Mouse (Mus musculus): ENCODE results near the gene Cela1.

The Cela1 gene

GRCm38 (mm10) chr15:100673585-100674391 is 13.9 kb downstream of the Cela1 start:
- in situ Hi-C loops (cut with MboI, MseI), result no loop called here

DNA sequence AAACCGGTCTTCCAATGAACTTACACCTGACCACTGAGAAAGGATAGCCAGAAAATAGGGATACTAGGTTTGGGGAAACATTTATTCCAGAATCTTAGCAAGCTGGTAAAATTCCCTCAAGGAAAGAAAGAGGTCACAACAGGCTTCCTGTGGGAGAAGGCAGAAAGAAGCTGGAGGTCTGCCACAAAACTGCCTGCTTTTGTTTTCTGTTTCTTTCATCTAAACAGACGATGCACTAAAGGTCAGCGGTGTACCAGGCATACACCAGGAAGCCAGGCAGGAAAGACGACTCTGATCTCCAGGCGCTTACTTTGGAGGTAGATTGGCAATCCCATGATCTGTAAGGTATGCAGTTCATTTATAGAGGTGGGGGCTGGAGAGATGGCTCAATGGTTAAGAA is 16.9 kb downstream of the Cela1 start:
- in situ Hi-C loops (cut with MboI, MseI), result no loop called here

DNA sequence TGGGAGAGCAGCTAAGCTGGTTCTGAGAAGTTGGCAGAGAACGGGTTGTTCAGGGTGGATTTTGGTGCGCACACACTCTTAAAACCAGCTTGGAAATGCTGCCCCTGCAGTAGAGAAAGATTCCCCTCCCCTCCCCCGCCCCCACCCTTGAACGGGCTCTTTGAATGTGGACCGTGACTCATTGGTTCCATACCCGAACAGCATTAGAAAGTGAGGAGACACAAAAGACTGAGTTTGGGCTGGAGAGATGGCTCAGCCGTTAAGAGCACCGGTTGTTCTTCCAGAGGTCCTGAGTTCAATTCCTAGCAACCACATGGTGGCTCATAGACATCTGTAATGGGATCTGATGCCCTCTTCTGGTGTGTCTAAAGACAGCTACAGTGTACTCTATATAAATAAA is 17.7 kb downstream of the Cela1 start:
- in situ Hi-C loops (cut with MboI, MseI), result no loop called here

DNA sequence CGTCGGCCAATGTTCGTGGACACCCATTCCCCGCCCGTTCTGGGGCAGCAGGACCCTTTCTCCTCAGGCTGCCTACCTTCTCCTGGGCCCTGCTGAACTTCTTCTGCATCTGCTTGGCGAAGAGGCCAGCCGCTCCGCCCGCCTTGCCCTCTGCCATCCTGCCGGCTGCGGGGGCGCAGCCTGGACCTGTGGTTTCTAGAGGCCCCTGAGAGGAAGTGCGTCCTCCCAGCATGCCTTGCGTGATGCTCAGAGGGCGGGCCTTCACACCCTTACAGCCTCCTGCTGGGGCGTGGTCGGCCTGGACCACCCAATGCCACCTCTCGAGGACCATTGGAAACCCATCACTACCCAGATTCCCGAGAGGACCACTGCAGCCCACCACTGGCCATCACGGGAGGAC is 18.4 kb downstream of the Cela1 start, which contains the start of gene Bin2:
Bin2 (minus strand) TSS at position 217 of the 400 bp plus-strand sequence.
- in situ Hi-C loops (cut with MboI, MseI), result no loop called here

DNA sequence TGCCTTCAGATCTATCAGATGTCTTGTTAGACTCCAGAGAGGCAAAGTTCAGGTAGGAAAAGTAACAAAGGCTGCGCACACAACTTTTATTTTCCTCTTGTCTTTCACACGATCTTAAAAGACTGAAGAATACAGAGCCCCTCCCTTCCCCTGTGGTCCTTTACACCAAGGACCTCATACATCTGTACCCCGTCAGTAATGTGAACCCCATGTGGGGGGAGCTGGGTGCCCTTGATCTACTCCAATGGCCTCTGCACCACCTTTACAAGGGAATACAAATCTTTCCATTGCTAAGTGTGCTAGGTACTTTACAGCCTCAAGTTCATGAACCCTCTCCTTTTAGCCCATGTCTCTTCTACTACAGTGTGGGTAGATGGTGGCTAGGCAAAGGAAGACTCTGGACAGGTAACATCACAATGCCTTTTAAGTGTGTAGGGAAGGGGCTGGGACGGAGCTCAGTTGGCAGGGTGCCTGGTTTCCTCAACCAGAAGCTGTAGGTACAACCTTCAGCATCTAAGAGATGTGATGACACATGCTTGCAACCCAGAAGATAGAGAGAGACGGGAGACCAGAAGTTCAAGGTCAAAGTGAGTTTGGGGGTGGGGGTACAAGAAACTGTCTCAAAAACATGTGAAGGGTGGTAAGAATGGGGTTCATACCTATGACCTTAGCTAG is 19.7 kb downstream of the Cela1 start:
- in situ Hi-C loops (cut with MboI, MseI), result no loop called here

DNA sequence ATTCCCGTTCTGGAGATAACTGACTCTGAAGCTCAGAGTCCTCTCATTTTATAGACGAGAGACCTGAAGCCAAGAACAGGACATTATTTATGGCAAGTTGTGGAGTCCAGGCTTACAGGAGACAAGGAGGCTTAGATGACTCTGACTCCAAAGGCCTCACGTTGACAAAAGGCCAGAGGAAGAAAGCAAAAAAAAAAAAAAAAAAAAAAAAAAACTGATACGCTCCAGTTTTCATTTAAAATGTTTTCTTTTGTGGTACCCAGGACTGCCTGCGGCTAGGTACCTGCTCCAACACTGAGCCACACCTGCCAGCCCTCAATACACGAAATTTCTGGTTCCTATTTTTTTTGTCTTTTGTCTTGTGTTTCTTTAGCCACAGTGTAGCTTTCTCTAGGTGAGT is 20.3 kb downstream of the Cela1 start:
- in situ Hi-C loops (cut with MboI, MseI), result no loop called here

DNA sequence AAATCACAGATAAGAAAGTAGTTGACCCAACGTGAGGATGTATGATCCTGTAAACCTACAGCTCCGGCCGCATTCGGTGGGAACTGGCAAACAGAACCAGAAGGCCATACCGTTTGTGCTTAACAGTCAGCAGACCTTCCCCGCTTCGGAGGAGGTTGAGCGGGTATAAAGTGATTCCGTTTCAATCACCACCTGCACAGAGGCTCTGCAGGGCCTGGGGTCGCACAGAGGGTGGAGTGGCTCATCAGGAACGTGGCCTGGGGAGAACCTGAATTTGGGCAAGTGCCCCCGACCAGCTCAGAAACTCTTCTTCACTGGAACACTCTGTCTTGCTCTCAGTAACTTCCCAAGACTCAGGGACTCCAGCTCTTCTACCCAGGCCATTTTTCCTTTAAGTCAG is 20.9 kb downstream of the Cela1 start:
- in situ Hi-C loops (cut with MboI, MseI), result no loop called here

DNA sequence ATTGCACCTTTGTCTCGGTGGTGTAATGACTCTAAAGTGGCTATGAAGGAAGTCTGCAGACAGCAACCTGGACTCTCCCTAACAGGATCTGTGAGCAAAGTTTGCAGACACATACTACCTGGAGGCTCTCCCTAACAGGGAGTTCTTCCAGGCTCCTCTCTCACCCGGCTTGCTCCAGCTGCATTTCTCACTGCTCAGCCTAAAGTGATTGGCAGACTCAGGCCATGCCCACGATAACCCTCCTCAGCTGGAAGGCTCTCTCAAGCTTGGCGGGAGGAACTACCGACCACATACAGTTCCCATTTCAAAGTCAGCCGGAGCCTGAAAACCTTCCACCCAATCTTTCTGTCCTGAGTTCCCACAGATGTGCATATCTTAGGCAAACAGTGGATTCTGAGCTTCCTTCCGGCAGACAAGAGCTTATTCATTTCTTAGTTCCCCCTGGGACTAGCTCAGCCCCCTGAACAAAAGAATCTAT is 21.5 kb downstream of the Cela1 start:
- in situ Hi-C loops (cut with MboI, MseI), result no loop called here

DNA sequence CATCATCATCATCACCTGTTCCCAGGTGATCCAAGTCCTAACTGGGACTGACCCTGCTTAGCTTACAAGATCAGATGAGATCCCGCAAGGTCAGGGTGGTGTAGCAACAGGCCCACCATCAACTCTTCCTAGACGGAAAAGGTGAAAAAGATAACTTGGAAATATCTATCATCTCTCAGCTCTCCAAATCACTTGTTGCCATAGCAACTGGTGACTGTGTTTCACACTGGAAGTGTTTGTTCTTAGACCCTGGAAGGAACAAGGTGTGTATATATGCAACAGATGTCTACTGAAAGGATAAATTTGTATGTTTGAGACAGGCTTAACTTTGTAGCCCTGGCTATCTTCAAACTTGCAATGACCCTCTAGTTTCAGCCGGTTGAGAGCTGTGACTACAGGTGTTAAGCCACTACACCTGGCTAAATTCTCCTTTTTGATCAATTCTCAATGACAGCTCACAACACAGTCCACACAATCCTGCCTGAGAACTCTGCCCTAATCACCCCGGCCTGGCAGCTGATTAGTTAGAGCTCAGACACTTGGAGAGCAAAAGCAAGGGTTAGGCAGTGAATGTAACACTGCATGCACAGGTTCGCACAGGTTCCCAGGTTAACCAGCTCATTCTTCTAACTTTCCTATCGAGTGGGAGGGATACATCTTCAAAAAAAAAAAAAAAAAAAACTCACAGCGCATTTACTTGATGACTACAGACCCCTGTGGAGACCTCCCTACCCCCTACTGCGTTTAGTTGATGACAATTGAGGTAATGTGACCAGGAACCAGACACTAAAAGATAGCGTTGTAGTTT is 22.1 kb downstream of the Cela1 start:
- in situ Hi-C loops (cut with MboI, MseI), result no loop called here

DNA sequence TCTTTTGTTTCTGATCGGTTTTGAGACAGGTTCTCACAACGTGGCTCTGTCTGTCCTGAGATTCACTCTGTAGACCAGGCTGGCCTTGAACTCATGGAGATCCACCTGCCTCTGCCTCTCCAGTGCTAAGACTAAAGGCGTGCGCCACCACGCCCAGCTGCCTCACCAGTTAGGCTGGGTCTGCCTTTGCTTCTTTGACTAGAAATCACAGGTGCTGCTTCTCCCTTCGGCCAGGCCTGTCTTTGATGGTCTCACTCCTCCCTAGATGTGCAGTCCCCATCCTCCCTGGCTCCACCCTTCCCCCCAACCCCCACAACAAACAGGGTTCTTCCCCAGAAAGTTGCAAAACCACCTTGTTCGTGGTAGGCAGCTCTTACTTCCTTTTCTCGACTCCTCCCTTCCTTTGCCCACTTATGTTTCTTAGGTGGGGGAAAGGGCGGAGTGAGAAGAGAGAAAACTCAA is 22.9 kb downstream of the Cela1 start:
- in situ Hi-C loops (cut with MboI, MseI), result no loop called here

GRCm38 (mm10) chr15:100660805-100661204 is 26.9 kb downstream of the Cela1 start:
- in situ Hi-C loops (cut with MboI, MseI), result no loop called here

DNA sequence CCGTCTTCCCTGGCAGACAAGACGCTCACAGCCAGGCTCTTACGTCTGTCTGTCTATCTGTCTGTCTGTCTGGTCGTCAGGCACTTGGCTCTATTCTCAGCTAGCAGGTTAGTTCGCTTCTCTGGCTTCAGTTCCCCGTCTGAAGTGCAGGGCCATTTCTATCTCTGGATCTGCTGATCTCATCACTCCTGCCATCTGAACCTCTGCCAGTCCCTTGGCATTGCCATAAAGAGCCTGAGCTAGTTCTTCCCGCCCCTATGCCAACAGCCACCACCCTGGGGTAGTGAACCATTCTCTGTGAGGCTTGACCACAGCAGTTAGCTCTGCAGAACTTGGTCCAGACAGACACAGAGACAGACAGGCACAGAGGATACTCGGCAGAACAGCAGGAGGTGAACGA is 27.4 kb downstream of the Cela1 start:
- in situ Hi-C loops (cut with MboI, MseI), result no loop called here

- in situ Hi-C loops (cut with MboI, MseI), result no loop called here
Observed at GRCm38 (mm10) chr15:100655201-100655600, 32.5 kb downstream of the Cela1 start.

- in situ Hi-C loops (cut with MboI, MseI), result no loop called here
Observed at GRCm38 (mm10) chr15:100654271-100654670, 33.5 kb downstream of the Cela1 start.

DNA sequence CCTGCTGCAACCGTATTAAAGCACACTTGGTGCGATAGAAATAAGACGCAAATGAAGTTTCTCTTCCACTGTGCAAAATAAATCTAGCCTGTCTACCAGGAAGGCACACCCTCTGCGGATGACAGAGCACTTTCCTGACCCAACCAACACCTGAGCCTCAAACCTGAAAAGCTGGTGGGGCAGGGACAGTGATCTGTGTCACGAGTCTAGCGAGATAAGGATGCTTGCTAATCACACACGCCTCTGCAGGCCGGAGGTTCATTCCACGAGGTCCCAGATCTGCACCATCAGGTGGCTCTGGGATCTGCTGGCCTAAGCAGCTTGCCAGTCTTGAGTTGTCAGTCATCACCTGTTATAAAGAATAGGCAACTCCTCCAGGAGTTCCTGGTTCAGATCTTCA is 36.1 kb downstream of the Cela1 start:
- in situ Hi-C loops (cut with MboI, MseI), result no loop called here

DNA sequence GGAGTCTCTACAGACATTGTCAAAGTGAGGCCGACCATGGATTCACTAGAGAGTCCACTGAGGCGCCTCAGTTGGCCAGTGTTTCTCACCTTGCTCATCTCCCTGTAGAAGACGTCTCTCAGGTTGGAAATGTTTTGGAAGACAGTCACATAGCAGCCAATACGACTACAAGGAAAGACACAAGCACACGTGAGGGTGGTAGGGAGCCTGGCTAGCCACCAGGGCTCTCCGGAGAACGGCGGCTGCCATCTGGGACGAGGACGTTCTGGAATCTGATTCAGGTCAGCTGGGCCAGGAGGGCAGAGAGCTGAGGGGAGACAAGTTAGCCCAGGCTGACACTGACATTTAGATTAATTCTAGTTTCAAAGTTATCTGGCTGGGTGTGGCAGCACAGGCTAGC is 37.6 kb downstream of the Cela1 start:
- in situ Hi-C loops (cut with MboI, MseI), result no loop called here

GRCm38 (mm10) chr15:100646161-100646560 is 41.6 kb downstream of the Cela1 start:
- in situ Hi-C loops (cut with MboI, MseI), result no loop called here

GRCm38 (mm10) chr15:100642451-100642850 is 45.3 kb downstream of the Cela1 start:
- in situ Hi-C loops (cut with MboI, MseI), result loop anchor here (5.0 kb wide), 1 partner anchor 85 kb away; no protein-coding TSS in a partner anchor

- in situ Hi-C loops (cut with MboI, MseI), result loop anchor here (5.0 kb wide), 1 partner anchor 84 kb away; no protein-coding TSS in a partner anchor
Observed at GRCm38 (mm10) chr15:100641226-100641810, 46.4 kb downstream of the Cela1 start.

DNA sequence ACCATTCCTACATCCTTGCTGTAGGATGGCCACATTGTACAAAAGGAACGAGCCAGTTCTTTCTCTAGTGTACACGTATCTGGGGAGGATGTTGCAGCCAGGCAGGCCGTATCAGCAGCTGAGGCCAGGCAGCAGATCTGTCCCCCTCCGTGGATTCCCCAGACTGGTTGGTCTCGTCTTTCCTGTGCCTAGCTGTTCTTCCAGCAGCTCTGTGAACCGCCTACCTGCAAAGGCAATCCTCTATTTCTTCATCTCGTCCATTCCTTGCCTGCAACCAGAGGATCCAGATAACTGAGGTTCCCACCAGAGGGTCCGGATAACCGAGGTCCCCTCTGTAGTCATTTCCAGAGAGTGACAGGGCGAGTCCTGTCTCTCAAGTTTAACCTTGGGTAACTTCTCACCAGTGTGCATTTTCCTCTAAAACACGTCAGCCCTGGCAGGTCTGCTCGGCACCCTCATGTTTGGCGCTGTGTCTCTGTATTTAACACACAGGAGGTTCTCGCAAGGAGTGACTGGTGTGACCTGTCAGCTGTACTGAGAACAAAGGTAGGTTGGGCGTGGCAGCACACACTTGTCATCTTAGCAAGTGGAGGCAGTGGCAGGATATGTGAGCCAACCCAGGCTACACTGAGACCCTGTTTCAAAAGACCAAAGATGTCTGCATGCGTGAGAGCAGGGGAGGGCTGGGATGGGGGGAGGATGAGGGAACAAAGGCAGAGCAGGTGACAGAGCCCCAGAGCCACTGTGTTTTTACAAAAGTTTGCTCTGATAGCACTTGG is 47.6 kb downstream of the Cela1 start:
- in situ Hi-C loops (cut with MboI, MseI), result loop anchor here (5.0 kb wide), 1 partner anchor 83 kb away; no protein-coding TSS in a partner anchor

DNA sequence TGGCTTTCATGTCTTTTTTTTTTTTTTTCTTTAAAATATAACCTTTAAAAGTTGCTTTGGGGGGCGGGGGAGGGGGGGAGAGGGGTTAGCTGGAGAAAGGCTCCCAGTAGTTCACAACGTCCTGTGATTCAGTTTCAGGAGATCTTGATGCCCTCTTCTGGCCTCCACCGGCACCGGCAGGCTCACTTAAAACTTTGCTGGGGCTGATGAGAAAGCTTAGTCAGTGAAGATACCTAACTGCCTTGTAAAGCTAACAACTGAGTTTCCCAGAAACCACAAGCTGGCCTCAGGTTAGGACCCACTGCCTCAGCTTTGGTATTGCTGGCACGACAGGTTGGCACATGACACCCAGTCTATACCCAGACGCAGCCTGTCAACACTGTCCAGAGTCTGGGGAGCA is 50.1 kb downstream of the Cela1 start:
- in situ Hi-C loops (cut with MboI, MseI), result no loop called here
